Mouse (Mus musculus) bone marrow, adult 2 months (tissue): ENCODE data around the gene Tbk1.

Source experiments
- CTCF ChIP-seq: fragments of 200-500 bp; IDR thresholded peaks from 2 replicates; pipeline ENCODE4 v1.5.1; 2011; ENCODE audit warnings: low read length, control low read depth; ENCODE audit not compliant: control insufficient read depth, insufficient read depth
- POLR2A ChIP-seq: fragments of 200-500 bp; IDR thresholded peaks from 2 replicates; pipeline ENCODE4 v1.6.1; 2011; ENCODE audit warnings: low read depth, mild to moderate bottlenecking, control low read depth, low read length, borderline replicate concordance; ENCODE audit not compliant: control insufficient read depth

DNA sequence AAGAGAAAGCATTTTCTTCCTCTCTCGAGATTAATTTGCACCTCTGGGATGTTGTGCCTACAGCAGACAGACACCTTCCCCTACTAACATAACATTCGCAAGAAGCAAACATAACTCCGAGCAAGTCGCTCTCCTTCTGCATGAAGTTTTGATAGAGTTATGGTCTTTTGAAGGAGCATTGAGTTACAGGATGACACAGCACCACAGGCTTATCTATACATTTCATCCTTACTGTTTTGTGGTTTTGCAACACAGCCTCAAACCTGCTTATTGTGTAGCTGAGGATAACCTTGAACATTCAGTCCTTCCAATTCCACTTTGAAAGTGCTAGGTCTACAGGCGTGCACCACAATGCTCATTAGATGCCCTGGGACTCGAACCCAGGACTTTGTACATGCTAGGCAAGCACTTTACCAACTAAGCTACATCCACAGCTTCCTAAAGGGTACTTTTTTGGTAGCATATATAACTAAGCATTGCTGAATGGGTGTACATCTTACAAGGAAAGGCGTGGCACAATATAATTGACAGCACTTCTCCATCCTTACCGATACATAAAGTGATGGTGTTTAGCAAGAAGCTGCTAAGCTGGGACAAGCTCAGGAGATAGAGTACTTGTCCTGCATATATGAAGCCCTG, 56.1 kb downstream of the Tbk1 start:
- TF ChIP-seq CTCF (no peak), POLR2A (no peak)
